Mouse (Mus musculus): ENCODE data around the gene Neo1.

GRCm38 (mm10) chr9:58955507-58955906 lies 80.7 kb downstream of the Neo1 start:
- no peak for TF ChIP-seq CTCF (IDR thresholded peaks at IDR 0.05; ENCODE audit: low read depth)
- no peak for TF ChIP-seq EP300 (IDR thresholded peaks at IDR 0.05; ENCODE audit: low read depth)

Measured in liver, embryonic 14.5 days (tissue).